Mouse (Mus musculus): ENCODE data around the gene Slc5a3.
"Not testable (repeated sequence)": the region's sequence is repeated elsewhere in the genome, so short reads cannot be mapped to it uniquely, and the experiment has no call there.

Slc5a3 gene

DNA sequence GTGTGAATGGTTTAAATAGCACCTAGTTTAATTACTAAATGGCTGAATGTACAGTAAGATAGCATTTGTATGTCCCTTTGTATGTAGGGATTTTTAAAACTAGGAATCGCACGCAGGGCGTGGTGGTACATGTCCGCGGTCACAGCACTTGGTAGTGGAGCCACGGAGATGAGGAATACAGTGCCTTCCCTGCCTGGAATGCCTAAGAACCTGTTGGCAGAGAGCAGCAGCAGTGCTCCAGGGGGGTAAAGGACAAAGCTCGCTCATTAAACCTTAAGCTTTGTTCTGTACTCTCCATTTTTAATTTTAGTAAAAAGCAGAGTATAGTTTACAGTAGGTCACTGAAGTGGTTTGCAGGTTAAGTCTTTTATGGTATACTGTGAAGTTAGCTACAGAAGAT lies 3.5 kb downstream of the Slc5a3 start:
- CTCF ChIA-PET, result no interaction called here

GRCm38 (mm10) chr16:92062832-92063231 lies 4.7 kb downstream of the Slc5a3 start:
- CTCF ChIA-PET, result no interaction called here

- CTCF ChIA-PET, result no interaction called here
Observed at GRCm38 (mm10) chr16:92064801-92065200, 6.7 kb downstream of the Slc5a3 start.

- CTCF ChIA-PET, result no interaction called here
Observed at GRCm38 (mm10) chr16:92070338-92070737, 12.2 kb downstream of the Slc5a3 start.

DNA sequence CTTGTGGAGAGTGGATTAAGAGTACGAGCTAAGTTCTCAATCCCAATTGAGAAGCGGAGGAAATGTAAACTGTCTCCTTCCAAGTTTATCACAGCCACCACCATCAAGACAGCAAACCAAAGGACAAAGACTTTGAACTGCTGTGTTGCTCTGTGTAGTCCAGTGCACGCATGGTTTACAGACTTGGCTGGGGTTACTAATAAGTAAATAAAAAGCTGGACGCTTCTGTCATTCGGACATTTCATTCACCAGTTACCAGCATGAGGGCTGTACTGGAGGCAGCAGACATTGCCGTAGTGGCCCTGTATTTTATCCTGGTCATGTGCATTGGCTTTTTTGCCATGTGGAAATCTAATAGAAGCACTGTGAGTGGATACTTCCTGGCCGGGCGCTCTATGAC lies 18.7 kb downstream of the Slc5a3 start:
- CTCF ChIA-PET, result interaction anchor here (0.6 kb wide), 1 partner anchor 532 kb away, joined by 9 read pairs; no protein-coding TSS in a partner anchor

- CTCF ChIA-PET, result interaction anchor here (0.7 to 1.0 kb wide), 3 partner anchors 10 to 469 kb away, joined by 3 to 6 read pairs (median 6); no protein-coding TSS in a partner anchor
Observed at GRCm38 (mm10) chr16:92083771-92084453, 25.8 kb downstream of the Slc5a3 start.

GRCm38 (mm10) chr16:92089225-92089624 lies 31.1 kb downstream of the Slc5a3 start:
- CTCF ChIA-PET, result no interaction called here

GRCm38 (mm10) chr16:92091876-92092275 lies 33.8 kb downstream of the Slc5a3 start:
- CTCF ChIA-PET, result no interaction called here

DNA sequence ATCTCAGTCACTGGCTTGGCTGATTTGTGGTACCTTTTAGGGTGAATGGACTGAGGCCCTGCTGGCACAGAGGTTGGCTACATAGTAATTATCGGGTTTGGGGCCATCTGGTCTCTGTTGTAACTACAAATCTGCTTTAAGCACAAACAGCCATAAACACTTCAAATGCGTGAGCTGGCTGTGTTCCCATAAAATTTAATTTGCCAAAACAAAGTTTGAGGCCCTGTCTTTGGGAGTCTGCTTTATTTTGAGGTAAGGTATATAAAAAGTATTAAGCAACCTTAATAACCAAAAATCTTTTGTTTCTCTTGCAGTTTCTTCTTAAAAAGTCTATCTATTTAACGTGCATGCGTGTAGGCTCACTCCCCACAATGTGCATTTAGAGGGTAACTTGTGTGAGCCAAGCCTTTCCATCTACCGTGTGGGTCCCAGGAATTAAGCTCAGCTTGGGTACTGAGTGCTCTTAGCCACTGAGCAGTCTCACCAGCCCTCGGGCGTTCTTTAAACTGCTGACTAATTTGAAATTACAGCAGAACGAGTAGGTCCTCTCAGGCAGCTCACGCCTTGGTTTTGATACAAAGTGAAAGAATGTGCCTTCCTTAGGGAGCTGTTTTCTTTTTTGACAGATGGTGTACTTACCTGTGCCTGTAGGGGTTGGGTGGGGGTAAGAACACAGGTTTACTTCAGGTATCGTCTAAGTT lies 40.4 kb downstream of the Slc5a3 start:
- CTCF ChIA-PET, result no interaction called here

DNA sequence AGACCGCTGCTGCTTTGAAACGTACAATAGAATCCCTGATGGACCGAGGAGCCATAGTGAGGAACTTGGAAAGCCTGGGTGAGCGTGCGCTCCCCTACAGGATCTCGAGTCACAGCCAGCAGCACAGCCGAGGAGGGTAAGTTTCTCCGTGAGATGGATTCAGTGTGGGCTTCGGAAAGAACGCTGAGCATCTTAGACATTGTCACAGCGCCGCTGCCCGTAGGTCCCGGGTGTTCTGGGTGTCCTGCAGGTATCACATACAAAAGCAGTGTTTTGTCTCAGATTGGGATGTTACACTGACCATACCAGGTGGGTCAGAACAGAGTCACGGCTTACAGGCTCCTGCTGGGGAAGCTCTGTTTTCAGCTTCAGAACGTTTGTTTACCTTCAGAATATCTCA lies 41.5 kb downstream of the Slc5a3 start:
- CTCF ChIA-PET, result no interaction called here

- CTCF ChIA-PET, result no interaction called here
Observed at GRCm38 (mm10) chr16:92100111-92100510, 42.0 kb downstream of the Slc5a3 start.

GRCm38 (mm10) chr16:92102115-92102514 lies 44.0 kb downstream of the Slc5a3 start:
- CTCF ChIA-PET, result no interaction called here

- CTCF ChIA-PET, result not testable (repeated sequence)
Observed at GRCm38 (mm10) chr16:92102931-92103330, 44.8 kb downstream of the Slc5a3 start.

DNA sequence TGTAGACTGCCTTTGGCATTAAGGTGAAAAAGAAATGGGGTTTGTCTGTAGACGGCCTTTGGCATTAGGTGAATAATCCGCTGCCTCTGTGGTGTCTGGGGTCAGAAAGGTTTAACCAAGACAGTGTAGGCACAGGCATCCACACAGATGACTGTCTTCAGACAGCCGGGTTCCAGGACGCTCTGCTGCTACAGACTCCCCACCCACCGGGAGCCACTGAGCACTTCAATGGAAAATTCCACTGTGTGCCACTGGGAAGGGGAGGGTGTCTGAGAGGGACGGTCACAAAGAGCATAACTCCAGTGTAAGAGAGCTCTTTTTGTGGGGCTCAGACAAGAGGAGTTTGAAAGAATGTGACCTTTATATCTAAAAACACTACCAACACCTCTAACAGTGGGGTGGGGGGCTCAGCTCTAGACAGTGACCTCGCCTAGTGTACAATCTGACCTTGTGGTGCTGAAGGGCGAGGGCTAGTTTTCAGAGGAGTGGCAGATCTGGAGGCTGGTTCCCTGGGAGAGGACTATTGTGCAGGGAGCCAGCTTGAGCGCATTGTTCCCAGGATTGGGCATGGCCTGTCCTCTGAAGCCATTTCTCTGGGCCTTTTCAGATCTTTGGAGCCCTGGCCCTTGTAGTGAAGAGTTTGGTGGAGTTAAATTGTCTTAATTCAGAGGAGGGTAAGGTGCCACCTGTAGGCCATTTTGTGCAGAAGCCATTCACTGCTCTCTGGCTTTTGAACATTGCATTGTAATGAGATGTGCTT lies 45.6 kb downstream of the Slc5a3 start:
- CTCF ChIA-PET, result no interaction called here

GRCm38 (mm10) chr16:92104332-92104590 lies 46.1 kb downstream of the Slc5a3 start:
- CTCF ChIA-PET, result no interaction called here

DNA sequence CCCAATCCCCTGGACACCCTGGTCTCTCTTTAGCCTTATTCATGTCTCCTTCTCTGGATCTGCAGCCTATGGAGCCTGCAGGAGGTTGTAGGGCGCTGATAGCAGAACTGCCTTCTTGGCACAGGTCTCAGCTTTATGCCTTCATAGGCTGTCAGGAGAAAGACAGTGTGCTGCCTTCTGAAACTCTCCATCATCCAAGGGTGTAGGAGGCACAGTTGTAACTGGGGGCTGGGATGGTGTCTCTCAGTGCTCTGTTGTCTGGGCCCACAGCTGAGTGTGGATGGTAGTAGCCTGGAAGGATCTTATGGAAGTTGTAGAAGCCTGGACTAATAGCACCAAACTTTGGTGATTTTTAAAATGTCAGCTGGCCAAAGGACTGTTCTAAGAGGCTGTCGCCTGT lies 46.8 kb downstream of the Slc5a3 start:
- CTCF ChIA-PET, result no interaction called here

- CTCF ChIA-PET, result no interaction called here
Observed at GRCm38 (mm10) chr16:92105631-92106030, 47.5 kb downstream of the Slc5a3 start.

GRCm38 (mm10) chr16:92107346-92107745 lies 49.2 kb downstream of the Slc5a3 start:
- CTCF ChIA-PET, result no interaction called here

- CTCF ChIA-PET, result no interaction called here
Observed at GRCm38 (mm10) chr16:92114706-92115241, 56.7 kb downstream of the Slc5a3 start.

DNA sequence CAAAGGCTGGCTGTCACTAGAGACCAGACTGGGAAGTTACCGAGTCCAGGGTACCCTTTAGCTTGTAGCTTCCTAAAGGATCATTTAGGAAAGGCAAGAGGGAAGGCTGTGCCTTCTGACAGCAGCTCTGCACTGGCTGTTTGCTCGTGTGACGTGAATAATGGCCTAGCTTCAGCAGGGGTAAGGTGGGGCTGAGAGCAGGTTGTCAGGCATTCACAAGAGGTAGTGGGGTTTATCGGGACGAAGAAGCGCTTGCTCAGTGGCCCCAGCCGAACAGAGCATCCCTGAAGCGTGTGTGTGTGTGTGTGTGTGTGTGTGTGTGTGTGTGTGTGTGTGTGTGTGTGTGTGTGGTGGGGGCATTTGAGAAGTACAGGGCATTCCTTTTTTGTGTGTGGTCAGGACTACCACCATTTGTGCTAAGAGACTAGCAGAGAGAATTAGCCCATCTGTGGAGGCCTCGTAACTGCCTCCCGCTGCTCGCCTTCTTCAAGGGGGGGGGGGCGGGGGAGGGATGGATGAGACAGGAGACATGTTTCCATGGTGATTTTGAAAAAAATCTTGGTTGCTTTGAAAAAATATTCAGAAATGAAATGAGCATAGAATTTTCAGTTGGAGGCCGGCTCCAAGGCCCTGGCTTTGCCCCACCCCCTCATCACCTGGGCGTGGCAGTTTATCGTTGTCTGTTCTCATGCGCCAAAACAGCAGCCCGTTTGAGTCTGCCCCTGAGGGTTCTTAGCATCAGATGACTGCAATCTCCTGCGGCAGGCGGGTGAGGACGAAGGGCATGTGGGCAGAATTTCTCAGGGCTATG lies 57.7 kb downstream of the Slc5a3 start:
- CTCF ChIA-PET, result no interaction called here

DNA sequence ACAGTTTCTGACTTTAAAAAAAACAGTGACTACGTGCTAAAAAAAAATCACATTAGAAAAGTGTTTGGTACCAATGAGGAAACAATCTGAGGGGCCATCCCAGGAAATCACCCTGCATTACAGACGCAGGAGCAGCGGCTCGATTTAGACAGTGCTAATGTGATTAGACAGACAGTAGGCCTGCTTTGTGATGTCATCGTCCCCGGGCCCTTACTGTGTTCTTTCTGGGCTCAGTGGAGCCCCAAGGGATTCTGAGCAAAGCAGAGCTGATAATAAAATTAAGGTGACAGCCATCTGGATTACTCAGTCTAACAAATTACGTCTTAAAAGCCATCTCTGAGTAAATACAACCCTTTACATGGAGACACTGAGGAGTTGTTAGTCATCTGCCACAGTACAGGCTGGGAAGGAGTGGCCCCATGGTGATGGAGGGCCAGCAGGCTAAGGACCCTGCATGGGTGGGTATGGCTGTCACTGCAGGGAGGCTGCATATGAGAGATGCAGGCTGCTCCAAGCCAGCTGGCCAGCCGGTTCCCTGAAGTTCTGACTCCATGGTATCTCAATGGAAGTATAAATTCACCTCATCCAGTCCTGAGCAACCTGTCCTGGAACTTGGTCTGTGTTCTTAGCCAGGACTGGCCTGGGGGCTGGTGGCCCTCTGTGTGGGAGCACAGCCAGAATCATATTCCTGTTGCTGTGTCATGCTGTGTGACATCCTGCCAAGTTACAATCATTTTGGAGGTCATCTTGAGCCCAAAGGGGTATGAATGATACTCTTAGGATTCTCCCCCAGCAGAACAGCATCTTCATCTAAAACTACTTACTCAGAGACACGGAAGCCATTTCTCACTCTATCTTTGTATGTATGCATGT lies 59.5 kb downstream of the Slc5a3 start:
- CTCF ChIA-PET, result no interaction called here

Data from spleen, embryonic (tissue).